Mouse (Mus musculus) left cerebral cortex, postnatal 36 days (tissue): ENCODE data around the gene Rasl11b. TPM values are rescaled to one million over a fixed set of nuclear protein-coding genes. Genes with fewer than 3 reads are reported as not detected.

Source experiments
- DNase-seq, 2 experiments: peaks; one replicate each; pipeline ENCODE4 v3.0.0; 2021 to 2022; ENCODE audit warnings: low spot score in 2 of 2, mixed read lengths in 1 of 2
- intact Hi-C: fragments of 180-260 bp; cut with DNase I; formaldehyde crosslinking; loops from one replicate; pipeline ENCODE4 v1.15.1; 2025
- total RNA-seq, 2 experiments: library from RNA; stranded (reverse); gene quantifications; 2 replicates each; pipeline ENCODE4 v1.2.3; 2021

The Rasl11b gene
- total RNA-seq, 2 experiments from 2014 or later, result 80.7 to 123 TPM

DNA sequence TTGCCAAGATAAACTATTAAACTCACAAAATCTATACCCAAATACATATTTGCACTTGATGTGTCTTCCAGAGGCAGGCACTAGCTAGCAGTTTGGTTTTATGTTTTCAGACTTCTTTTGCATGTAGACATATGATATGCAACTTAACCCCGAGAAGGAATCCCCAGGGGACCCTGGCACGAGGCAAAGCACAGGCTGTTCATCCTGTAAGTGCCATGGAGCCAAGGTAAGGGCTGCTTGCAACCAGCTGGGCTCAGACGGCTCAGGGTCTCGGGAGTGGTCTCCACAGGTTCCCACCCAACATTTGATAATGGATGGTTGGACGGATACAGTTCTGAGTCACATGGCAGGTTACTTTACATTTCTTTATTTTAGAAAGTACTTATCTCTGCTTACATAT is 9.4 kb downstream of the Rasl11b start:
- intact Hi-C loops, result no loop called here

DNA sequence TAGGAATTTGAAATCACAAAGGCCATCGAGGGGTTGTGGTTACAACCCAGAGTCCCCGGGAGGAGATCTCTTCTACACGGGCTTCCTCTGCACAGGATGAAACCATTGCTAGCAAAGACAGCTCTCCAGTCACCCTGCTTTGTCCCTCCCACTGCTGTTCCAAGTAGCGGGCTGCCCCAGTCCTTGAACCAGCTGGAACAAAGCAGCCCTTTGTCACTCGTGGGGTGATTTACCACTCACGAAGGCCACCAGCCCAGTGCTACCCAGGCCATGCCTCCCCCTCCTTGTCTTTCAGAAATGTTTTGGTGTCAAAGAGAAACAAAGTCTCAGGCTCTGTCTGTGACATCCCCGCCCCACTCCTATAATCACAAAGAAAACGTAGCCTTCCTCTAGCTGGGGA is 10.4 kb downstream of the Rasl11b start:
- intact Hi-C loops, result no loop called here
- no peak for DNase-seq

More for the DNA sequence above, 9.4 kb downstream of the Rasl11b start:
- DNase-seq, result no peak

DNA sequence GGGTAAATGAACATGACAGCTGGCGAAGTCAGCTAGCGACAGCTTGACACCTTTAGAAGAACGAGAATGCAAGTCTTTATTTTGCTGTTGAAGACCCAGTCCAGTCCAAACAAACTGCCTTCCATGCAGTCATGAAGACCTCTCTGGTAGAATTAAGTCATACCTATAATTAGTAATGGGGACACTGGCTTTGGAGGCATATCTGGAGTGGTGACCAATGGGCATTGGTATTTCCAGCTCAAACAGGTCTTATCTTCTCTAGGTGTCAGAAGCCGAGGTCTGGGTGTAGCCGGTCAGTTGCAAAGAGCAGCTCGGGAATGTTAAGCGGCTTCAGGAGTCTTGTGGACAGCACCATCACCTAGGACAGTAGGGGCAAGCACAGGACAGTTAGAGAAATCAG is 11.0 kb downstream of the Rasl11b start:
- intact Hi-C loops, result no loop called here
- no peak for DNase-seq

DNA sequence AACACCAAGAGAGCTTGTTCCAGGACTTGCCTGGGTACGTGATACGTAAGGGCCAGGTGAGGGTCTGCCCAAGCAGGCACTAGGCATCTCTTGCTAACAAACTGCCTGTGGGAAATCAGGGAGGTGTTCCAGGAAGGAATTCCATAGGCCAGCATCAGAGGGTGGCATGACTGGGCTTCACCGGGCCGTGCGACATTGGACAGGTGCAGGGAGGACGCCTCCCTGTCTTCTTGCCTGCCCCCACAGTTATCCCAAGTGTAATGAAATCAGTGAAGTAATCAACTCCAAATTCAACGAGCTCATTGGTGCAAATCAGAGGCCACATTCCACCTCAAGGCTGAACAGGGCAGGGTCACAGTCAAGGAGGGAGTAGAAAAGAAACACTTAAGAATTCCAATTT is 11.6 kb downstream of the Rasl11b start:
- no peak for DNase-seq
- intact Hi-C loops, result no loop called here

DNA sequence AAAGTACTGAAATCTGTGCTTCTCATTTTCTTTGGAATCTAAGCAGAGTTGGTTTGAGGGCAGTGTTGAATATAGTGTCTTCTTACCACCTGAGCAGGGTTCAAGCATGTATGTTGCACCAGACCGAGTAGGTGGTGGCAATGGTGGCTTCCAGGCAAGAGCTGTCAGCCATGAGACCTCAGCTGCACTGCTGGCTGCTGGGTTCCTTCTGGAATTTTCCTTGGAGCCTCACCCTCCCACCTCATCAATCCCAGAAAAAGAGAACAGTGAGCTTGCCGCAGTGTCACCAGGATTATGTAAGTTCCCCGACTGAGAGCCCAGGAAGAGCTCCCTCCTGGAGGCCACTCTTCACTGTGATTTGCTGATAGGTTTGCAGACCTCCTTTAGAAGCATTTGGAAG is 12.1 kb downstream of the Rasl11b start:
- intact Hi-C loops, result no loop called here
- DNase-seq, result peak in 1 of 2 experiments; percentile 75

DNA sequence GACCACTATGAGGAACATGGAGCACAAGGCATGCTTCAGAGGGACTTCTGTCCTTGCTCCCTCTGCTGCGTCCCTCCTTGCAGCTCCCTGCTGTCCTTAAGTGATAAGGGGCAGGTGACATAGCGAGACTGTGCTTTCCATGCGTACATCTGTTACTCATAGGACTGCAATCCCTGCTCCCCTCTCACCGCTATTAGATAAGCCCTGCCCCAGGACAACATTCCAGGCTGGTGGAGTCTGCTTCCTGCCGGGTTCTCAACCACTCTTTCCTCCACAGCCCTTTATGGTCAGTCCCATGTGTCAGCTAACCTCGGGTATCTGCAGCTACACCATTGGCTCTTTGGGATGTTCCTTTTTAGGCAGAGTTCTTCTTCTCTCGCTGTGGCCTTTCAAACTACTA is 13.4 kb downstream of the Rasl11b start:
- intact Hi-C loops, result no loop called here
- DNase-seq, result no peak

DNA sequence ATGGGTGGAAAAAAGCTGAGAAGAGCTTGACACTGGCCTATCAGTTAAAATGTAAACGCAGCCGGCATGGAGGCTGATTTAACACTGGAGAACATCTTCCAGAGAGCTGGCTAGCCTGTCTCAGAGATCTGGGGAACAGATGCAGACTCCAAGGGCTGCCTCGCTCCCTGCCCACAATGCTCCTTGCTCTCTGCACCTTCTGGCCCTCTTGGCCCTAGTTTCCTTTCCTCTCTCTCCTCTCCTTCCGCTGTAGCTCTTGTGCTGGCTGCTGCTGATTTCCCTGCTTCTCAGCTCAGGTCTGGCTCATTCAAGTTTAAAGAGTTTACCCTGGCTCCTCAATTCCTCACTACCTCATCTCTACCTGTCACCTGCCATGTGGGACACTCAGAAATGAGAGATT is 14.6 kb downstream of the Rasl11b start:
- DNase-seq, result no peak
- intact Hi-C loops, result no loop called here

DNA sequence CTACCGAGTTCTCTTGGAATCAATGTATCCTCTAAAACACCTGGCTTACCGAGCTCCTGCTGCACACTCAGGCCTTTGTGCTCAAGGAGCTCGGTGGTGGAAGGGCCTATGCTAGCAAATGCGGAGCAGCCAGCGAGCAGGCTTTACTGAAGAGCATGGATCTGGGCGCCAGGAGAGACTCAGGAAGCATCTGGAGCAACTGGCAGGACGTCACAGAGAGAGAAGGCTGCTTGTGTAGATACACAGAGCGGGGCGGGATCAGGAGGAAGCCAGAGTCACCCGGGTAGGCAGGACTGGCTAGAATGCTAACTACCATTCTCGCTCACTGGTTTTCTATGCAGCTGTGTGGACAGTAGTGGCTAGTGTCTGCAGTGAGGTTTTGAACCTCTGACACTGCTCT is 16.3 kb downstream of the Rasl11b start:
- intact Hi-C loops, result no loop called here
- no peak for DNase-seq

DNA sequence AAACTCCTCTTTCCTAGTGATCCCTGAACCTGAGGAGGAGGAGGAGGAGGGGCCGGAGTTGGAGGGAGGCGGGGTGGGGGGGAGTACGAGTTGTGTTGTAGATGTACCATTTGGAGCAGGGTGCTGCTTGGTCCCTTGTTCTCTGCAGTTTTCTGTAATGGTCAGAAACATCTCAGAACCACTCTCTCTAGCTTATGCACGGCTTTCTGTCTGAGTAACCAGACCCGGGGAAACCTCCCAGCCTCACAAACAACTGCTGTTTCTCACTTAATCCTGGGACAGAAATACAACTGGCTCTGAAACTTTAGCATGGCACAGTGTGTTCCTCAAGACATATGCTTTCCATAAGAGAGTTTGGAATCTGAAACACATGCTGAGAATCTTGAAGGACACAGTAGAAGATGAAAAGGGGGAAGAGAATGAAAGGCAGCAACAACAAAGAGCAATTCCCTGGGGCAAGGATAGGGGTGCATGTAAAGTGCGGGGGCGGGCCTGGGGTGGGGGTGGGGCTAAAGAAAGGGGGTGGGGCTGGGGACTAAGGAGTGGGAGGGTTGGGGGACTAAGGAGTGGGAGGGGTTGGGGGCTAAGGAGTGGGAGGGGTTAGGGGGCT is 19.5 kb downstream of the Rasl11b start:
- DNase-seq, result no peak
- intact Hi-C loops, result no loop called here

DNA sequence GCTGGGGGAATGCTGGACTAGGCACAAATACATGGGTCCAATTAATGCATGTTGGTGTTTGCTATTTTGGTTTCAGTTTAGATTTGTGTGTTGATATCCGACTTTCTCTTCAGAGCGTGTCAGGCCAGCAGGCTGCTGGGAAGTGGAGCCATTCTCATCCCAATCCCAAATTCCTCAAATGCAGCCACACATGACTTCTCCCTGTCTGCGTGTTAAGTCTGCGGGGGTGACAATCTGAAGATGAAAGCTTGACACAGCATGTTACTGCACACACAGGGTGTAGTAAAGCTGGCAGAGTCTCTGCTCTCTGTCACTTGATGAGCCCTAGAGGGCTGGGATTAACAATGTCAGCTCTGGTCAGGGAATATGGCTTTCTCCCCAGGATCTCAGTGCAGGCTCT is 20.0 kb downstream of the Rasl11b start:
- DNase-seq, result no peak
- intact Hi-C loops, result no loop called here

DNA sequence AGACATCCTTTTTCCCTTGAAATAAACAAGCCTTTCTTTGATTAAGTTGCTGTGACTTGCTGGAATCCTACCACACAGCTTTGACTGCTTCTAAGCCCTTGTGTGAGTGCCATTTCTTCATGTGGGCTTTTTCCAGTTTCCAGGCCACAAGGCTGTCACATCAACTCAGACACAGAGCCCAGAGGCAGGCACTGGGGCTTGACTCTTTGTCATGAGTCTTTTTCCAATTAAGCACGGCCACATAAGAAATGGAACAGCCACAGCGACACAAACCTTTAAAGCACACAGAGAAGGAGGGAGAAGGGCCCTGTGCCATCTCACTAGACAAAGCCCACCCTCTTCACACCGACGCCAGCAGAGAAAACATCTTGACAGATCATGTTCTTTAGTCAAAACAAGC is 23.4 kb downstream of the Rasl11b start:
- intact Hi-C loops, result no loop called here
- no peak for DNase-seq

DNA sequence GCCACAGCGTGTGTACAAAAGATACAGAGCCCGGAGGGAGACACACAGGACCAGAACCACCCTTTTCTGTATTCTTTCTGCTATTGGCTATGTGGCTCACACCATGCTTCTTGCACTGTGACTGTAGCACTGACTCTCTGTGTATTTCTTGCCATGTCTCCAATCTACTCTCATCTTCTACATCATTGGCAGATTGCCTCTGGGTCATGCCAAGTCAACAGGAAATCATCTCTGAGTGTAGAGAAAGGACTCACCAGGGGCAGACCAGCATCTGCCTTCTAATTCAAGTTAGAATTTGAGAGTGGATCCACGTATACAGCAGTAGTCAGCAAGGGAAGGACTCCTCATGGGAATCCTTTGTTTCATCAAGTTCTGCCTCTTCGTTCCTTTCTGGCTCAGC is 27.5 kb downstream of the Rasl11b start:
- intact Hi-C loops, result no loop called here
- DNase-seq, result no peak

DNA sequence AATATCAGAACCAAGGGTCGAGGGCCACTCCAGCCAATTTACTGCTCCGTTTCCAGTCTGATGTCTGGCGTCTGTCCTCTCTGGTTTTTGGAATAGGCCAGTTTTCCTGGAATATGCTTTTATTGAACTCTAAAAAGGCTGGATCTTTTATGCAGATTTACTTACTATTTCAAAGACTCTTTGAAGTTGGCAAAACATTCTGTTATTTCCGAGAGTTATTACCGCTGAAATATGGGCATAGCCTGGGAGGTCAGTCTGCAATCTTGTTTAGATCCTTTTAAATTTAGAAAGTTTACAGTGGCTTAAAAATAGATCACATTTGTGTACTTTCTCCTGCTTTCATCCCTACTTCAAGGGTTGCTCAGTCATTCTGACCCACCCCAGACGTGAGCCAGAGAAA is 29.4 kb downstream of the Rasl11b start:
- no peak for DNase-seq
- intact Hi-C loops, result no loop called here

DNA sequence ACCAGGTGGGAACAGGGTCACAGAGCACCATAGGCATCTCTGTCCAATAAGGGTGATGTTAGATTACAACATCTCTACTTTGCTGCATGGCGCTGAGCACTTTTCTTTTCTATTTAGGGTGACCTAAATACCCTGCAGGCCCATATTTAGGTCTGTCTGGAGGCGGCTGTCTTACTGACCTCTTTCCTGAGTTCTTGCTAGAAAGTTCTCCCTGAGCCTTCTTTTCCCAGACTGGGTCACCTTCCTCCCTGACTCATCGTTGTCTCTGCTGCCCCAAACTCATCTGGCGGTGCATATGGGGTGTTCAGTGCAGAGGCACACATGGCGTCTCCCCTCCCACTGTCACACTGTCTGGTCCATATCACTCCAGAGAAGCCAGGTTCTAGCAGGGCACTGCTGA is 31.1 kb downstream of the Rasl11b start:
- intact Hi-C loops, result no loop called here

DNA sequence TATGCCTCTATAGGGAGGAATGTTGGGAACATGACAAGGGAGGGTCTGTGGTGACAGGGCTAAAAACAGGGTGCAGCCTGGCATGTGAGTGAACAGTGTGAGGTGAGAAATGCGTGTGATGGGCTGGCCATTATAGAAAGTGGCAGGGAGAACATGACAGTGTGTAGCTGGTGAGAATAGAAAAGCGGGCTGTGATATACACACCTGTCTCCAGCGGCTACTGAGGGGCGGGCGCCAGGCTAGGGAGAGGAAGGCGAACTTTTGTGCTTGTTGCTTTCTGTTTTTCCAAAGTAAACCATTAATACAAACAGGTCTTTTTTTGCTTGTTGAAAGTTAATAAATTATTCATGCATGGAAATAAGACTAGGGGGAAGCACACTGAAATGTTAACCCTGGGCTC is 32.3 kb downstream of the Rasl11b start:
- intact Hi-C loops, result no loop called here
- no peak for DNase-seq

More for the DNA sequence above, 31.1 kb downstream of the Rasl11b start:
- DNase-seq, result no peak

DNA sequence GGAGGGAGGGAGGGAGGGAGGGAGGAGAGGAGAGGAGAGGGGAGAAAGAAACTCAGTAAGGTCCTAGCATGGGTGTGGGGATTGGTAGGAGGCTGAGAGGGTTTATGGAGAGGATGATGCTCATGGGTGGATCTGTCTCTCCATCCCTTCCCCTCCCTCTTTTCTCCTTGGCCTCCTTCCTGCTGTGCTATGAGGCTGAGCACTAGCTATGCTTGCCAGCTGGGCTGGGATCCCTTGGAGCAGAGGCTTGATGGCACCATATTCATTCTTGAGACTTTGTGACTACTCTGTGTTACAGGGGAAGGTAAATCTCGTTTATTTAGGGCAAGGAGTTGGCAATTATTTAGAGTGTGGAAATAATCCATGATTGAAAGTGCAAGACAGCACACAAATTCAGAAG is 33.9 kb downstream of the Rasl11b start:
- intact Hi-C loops, result no loop called here
- no peak for DNase-seq

DNA sequence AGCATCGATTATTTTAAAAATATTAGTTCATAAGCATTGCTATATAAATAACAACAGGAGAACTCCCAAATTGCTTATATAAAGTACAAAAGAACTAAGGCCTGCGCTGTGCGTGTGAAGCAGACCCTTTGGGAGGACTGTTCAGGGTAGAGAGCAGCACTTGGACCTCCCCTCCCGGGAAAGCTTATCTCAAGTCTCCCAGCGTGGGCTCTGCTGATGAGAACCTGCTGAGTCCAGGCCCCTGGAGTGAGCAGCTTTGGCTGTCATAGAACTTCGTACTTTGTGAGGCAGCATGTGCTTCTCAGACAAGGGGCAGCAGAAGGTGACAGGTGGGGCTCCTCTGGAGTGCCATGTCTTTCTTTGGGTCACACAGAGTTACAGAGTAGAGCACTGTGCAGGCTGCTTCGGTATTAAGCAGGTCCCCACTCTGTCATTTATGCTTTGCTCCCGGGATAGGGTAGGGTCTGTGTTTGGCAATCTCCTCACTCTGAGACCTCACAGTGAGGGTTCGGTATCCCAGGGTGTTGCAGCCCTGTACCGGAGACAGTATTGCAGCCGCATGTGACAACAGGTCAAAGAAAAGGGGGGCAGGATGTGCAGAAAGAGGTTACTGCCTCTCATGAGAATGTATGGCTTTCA is 34.8 kb downstream of the Rasl11b start:
- DNase-seq, result no peak
- intact Hi-C loops, result no loop called here

DNA sequence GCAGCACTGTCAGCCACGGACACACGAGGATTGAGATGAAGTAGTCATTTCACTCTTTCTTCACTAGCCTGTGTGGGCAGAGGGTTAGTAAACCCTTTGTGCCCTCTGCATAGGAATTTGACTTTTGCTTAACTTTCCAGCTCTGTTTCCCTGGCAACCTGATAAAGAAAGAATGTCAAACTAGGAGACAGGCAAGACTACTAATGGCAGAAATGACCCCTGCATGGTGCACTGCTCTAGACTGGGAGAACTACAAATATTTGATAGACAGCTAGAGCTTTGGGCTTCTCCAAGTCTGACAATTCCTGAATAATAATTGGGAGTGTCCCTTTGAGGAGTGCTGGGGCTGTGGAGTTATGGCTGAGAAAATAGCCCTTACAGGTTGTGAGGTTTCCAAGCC is 35.4 kb downstream of the Rasl11b start:
- no peak for DNase-seq
- intact Hi-C loops, result no loop called here

DNA sequence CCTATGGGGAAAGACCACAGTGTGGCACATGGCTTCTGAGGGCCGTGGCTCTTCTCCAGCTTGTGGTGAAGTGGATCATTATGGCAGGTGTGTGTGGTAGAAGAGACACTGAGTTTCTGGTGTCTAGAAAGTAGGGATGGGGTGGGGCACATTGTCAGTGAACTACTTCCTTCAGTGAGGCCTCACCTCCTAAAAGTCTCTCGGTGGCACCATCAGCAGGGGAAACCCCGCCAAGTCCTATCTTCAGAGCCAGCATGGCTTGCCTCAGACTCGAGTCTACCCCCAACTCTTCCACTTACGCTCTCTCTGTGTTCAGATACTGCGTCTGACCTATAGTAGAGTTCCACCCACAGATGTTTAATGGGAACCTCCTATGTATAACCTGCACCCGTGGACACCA is 38.7 kb downstream of the Rasl11b start:
- intact Hi-C loops, result no loop called here
- DNase-seq, result no peak

DNA sequence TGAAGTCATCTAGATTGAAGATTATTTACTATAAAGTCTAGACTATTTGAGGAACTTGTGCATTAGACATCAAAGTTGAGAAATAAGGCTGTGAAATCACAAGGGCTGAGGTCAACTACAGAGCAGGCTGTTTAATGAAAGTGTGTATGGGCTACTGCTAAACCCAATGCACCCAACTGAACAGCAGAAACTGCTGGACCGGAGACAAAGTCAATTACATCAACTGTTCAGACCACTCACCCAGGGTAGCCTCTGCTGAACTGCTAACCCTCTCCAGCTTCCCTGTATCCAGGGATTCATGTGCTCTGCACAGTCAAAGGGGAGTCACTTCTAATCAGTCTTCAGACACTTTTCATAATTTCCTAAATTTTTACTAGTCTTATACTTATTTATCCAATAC is 44.3 kb downstream of the Rasl11b start:
- intact Hi-C loops, result no loop called here
- DNase-seq, result no peak

DNA sequence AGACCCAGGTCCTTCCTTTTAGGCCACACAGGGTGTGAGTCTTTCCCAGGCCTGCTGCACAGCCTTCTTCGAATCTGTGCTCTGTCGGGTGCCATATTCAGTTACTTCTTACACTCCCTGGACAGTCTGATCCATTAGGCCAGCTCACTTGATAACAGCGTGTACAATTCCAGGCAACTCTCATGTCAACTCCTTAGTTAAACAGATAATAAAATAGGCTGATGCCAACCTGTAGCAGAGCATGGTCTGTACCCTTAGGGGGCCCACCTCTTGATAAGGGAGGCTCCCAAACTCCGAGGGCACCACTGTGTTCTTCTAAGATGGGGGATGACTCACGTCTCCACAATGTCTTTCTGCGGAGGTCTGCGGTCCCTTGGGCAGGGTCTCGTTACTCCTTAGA is 45.2 kb downstream of the Rasl11b start:
- no peak for DNase-seq
- intact Hi-C loops, result no loop called here
